Mouse (Mus musculus) lung, postnatal 0 days (tissue): ENCODE measurements at regions not wholly inside any gene's neighbourhood (a gene's known extent, or its start where the extent isn't known, plus 50 kb on each side); places are given as distances from the start of the nearest gene placed in this dataset.

Source experiments
- ATAC-seq: fragments of 200-750 bp; cut with Nextera tagmentation; 2 replicates; pipeline ENCODE4 v1.8.0; 2017; ENCODE audit warnings: moderate library complexity
- DNase-seq: peaks from one replicate; pipeline ENCODE4 v3.0.0-alpha.2; 2016; ENCODE audit warnings: low spot score
- H3K27ac ChIP-seq: fragments of 300-500 bp; sonication (generic); 2 replicates; pipeline ENCODE4 v1.5.1; 2014; ENCODE audit warnings: antibody characterized with exemption, mild to moderate bottlenecking, low read length, mixed read lengths
- H3K27me3 ChIP-seq: fragments of 300-500 bp; sonication (generic); replicated peaks from 2 replicates; pipeline ENCODE4 v1.6.1; 2014; ENCODE audit warnings: low read length, mixed read lengths; ENCODE audit not compliant: insufficient read depth
- H3K36me3 ChIP-seq: fragments of 300-500 bp; sonication (generic); 2 replicates; pipeline ENCODE4 v1.6.1; 2014; ENCODE audit warnings: low read length, mixed read lengths; ENCODE audit not compliant: insufficient read depth
- H3K4me1 ChIP-seq: fragments of 300-500 bp; sonication (generic); 2 replicates; pipeline ENCODE4 v1.6.1; 2014; ENCODE audit warnings: antibody characterized with exemption, low read depth, low read length, mixed read lengths; ENCODE audit not compliant: insufficient read depth
- H3K4me2 ChIP-seq: fragments of 300-500 bp; sonication (generic); replicated peaks from 2 replicates; pipeline ENCODE4 v1.6.1; 2014; ENCODE audit warnings: low read depth, mild to moderate bottlenecking, low read length, moderate library complexity, mixed read lengths
- H3K4me3 ChIP-seq: fragments of 300-500 bp; sonication (generic); 2 replicates; pipeline ENCODE4 v1.5.1; 2014; ENCODE audit warnings: low read depth, low read length
- H3K9ac ChIP-seq: fragments of 300-500 bp; sonication (generic); replicated peaks from 2 replicates; pipeline ENCODE4 v1.6.1; 2014; ENCODE audit warnings: low read depth, mild to moderate bottlenecking
- H3K9me3 ChIP-seq: fragments of 300-500 bp; sonication (generic); 2 replicates; pipeline ENCODE4 v1.6.1; 2016; ENCODE audit warnings: low read length, mixed read lengths
- CTCF ChIP-seq: IDR thresholded peaks from 2 replicates; pipeline ENCODE4 v1.5.1; 2016; ENCODE audit warnings: antibody characterized with exemption, mild to moderate bottlenecking
- EP300 ChIP-seq: IDR thresholded peaks from 2 replicates; pipeline ENCODE4 v1.6.1; 2016; ENCODE audit warnings: antibody characterized with exemption, mild to moderate bottlenecking, control low read depth
- WGBS: fragments of 180-500 bp; shearing (Covaris S2); extraction: QIAGEN DNeasy Blood & Tissue Kit; methylation state at CpG from one replicate; pipeline ENCODE4 v1.1.7; 2014; 5-methylcytosine and 5-hydroxymethylcytosine counted together

DNA sequence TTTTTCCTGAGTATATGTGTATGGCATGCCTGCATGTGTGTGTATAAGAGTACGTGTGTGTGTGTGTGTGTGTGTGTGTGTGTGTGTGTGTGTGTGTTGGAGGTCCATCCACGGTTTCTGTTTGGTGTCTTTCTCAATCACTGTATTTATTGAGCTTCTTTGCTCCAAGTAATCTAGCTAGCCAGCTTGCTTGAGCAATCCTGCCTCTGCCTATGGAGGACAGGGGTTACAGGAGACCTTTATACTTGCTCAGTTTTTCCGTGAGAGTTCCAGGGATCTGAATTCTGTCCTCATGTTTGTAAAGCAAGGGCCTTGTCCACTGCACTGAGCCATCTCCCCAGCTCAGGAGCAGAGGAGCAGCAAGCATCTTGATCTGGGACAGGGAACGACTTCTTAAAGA, 122.0 kb upstream of the A530016L24Rik start:
- H3K4me2 ChIP-seq: no peak overlapping the region
- no peak overlapping the region for H3K9ac ChIP-seq
- ATAC-seq: no peak
- H3K27me3 ChIP-seq: no peaks in the 10 kb centered on the region
- H3K9me3 ChIP-seq: no peaks in the 10 kb centered on the region
- H3K27ac ChIP-seq: no peak overlapping the region
- no peak for DNase-seq
- no peaks in the 10 kb centered on the region for H3K4me1 ChIP-seq
- 73% methylated on average over 4 of the region's 4 CpGs for WGBS
- H3K36me3 ChIP-seq: no peaks in the 10 kb centered on the region
- TF ChIP-seq CTCF: no peak
- TF ChIP-seq EP300: no peak
- no peak overlapping the region for H3K4me3 ChIP-seq

DNA sequence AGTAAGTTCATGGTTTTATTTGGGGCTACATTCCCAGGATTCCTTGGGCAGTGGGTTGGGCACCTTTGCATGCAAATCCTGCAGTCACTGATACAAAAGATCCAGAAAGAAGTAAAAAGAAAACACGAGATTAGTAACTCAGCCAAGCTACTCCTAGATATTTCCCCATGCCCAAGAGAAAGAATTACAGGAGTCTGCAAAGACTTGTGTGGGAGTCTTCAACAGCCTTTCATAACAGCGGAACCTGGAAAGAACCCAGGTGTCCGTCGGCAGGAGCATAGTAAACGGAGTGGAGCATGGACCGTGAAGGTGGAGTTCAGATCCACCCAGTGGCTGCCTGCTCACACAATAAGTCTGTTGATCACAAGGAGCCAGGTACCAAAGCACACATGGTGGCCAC, 121.1 kb upstream of the A530016L24Rik start:
- WGBS: 78% methylated on average over 6 of the region's 6 CpGs
- TF ChIP-seq EP300 (no peak), CTCF (no peak)
- DNase-seq (no peak), ATAC-seq (no peak)
- H3K4me3 ChIP-seq: no peak overlapping the region
- H3K4me2 ChIP-seq: no peak overlapping the region
- H3K36me3 ChIP-seq: no peaks in the 10 kb centered on the region
- H3K9ac ChIP-seq: no peak overlapping the region
- no peaks in the 10 kb centered on the region for H3K27me3 ChIP-seq
- H3K27ac ChIP-seq: no peak overlapping the region
- no peaks in the 10 kb centered on the region for H3K4me1 ChIP-seq
- no peaks in the 10 kb centered on the region for H3K9me3 ChIP-seq

GRCm38 (mm10) chr12:112369581-112370371, 119.5 kb upstream of the A530016L24Rik start:
- ATAC-seq: no peak
- no peak overlapping the region for H3K4me3 ChIP-seq
- no peaks in the 10 kb centered on the region for H3K9me3 ChIP-seq
- WGBS: 63% methylated on average over 15 of the region's 15 CpGs
- H3K4me1 ChIP-seq: no peaks in the 10 kb centered on the region
- no peak overlapping the region for H3K27ac ChIP-seq
- no peak for TF ChIP-seq CTCF
- TF ChIP-seq EP300: no peak
- no peak overlapping the region for H3K9ac ChIP-seq
- no peaks in the 10 kb centered on the region for H3K27me3 ChIP-seq
- H3K4me2 ChIP-seq: no peak overlapping the region
- no peak for DNase-seq
- H3K36me3 ChIP-seq: no peaks in the 10 kb centered on the region

DNA sequence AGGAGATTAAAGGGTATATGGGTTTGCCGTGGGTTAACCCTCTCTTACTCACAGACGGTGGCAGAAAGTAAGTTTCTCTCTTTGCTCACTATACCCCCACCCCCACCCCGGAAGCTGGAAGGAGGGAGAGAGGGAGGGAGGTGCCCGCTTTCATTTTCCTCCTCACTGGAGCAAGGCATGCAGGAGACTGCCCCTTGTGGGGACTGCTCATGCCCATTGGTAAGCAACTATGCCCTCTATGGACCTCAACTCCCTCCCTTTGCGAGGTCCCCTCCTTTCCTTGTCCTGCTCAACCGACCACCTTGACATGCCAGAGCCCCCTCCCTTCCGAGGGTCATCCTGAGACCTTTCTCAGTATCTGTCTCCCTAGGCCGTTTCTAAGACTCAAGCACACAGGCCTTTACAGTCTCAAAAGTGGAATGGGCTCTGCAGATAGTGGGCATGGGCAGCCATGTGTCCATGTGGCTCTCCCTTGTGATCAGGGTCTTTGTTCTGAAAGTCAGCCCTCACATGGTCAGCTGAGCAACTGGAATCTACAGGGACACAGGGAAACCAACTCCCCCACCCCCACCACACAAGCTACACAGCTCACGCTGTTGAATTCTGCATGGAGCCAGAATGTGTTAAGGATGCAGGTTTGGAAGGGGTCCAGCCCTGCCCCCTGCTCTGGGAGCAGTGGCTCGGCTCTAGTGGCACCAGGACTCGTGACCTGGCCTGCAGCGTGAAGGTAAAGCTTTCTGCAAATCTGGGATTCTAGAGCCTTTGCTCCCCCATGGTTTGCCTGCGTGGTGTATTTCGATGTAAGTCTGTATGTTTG, 116.8 kb upstream of the A530016L24Rik start:
- no peak overlapping the region for H3K4me3 ChIP-seq
- no peaks in the 10 kb centered on the region for H3K9me3 ChIP-seq
- 68% methylated on average over 13 of the region's 14 CpGs for WGBS
- DNase-seq (no peak), ATAC-seq (no peak)
- TF ChIP-seq CTCF (no peak), EP300 (no peak)
- no peaks in the 10 kb centered on the region for H3K4me1 ChIP-seq
- H3K27ac ChIP-seq: no peak overlapping the region
- no peak overlapping the region for H3K9ac ChIP-seq
- H3K36me3 ChIP-seq: no peaks in the 10 kb centered on the region
- no peak overlapping the region for H3K4me2 ChIP-seq
- H3K27me3 ChIP-seq: no peaks in the 10 kb centered on the region

DNA sequence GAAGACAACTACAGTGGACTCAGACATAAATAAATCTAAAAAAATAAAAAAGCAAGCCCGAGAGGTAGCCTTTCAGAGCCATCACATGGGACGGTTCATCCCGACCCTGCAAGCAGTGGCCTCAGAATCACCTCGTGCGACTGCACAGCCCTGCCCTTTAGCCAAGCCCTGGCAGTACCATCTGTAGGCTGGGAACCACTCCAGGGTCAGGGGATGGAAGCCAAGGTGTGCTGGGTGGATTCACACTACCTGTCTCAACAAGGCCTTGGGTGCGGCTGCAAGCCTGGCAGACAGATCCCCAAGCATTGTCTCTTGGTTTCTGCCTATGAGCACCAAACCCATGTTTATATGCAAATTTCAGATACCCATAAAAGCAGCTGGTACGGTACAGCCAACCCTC, 115.3 kb upstream of the A530016L24Rik start:
- Histone ChIP-seq H3K4me1 (no peaks in the 10 kb centered on the region), H3K27me3 (no peaks in the 10 kb centered on the region), H3K27ac (no peak overlapping the region), H3K4me2 (no peak overlapping the region), H3K4me3 (no peak overlapping the region), H3K9me3 (no peaks in the 10 kb centered on the region), H3K9ac (no peak overlapping the region), H3K36me3 (no peaks in the 10 kb centered on the region)
- 77% methylated on average over 7 of the region's 7 CpGs for WGBS
- TF ChIP-seq EP300 (no peak), CTCF (no peak)
- no peak for DNase-seq
- no peak for ATAC-seq

- Histone ChIP-seq H3K9ac (no peak overlapping the region), H3K4me3 (no peak overlapping the region), H3K27me3 (no peaks in the 10 kb centered on the region), H3K4me2 (no peak overlapping the region), H3K36me3 (no peaks in the 10 kb centered on the region), H3K9me3 (no peaks in the 10 kb centered on the region), H3K27ac (no peak overlapping the region), H3K4me1 (no peaks in the 10 kb centered on the region)
- 75% methylated on average over 5 of the region's 5 CpGs for WGBS
- ATAC-seq: no peak
- DNase-seq: no peak
- no peak for TF ChIP-seq EP300
- TF ChIP-seq CTCF: no peak
Observed at GRCm38 (mm10) chr12:112376236-112376635, 113.0 kb upstream of the A530016L24Rik start.
